Mouse (Mus musculus) Patski (cell line): ENCODE results near the gene Trak1. TPM values are rescaled to one million over a fixed set of nuclear protein-coding genes. Genes with fewer than 3 reads are reported as not detected.

Experiments
- ATAC-seq: fragments of 100-300 bp; one replicate; pipeline ENCODE4 v1.8.0; 2021
- CTCF ChIA-PET: fragments of 350-600 bp; sonication (Branson Sonifier 250); formaldehyde crosslinking; loops from one replicate; lab custom pipeline; 2022; ENCODE audit warnings: inconsistent platforms; lab: Charles Lee
- POLR2A ChIA-PET: fragments of 350-600 bp; sonication (Branson Sonifier 250); formaldehyde crosslinking; loops from one replicate; lab custom pipeline; 2022; ENCODE audit warnings: antibody characterized with exemption, inconsistent platforms; lab: Charles Lee
- DNase-seq: peaks from one replicate; pipeline ENCODE4 v3.0.0-alpha.2; 2011; ENCODE audit warnings: low read depth, low spot score
- H3K27me3 ChIP-seq: fragments of 371-371 bp; one replicate; pipeline ENCODE4 v1.5.1; 2021
- CTCF ChIP-seq: fragments of 100-300 bp; IDR thresholded peaks from one replicate; pipeline ENCODE4 v1.5.1; 2021
- in situ Hi-C: fragments of 300-500 bp; cut with MboI; formaldehyde crosslinking; loops from 3 replicates; pipeline ENCODE4 v1.11.1; 2018; ENCODE audit warnings: low pct_unique_long_range_greater_than_20kb, mixed read lengths
- polyA plus RNA-seq: library from polyadenylated mRNA; unstranded; gene quantifications from one replicate; pipeline ENCODE4 v1.2.3, GENCODE M21; 2021

Gene Trak1
- polyA plus RNA-seq, 1 experiment from 2014 or later = 49.4 TPM

DNA sequence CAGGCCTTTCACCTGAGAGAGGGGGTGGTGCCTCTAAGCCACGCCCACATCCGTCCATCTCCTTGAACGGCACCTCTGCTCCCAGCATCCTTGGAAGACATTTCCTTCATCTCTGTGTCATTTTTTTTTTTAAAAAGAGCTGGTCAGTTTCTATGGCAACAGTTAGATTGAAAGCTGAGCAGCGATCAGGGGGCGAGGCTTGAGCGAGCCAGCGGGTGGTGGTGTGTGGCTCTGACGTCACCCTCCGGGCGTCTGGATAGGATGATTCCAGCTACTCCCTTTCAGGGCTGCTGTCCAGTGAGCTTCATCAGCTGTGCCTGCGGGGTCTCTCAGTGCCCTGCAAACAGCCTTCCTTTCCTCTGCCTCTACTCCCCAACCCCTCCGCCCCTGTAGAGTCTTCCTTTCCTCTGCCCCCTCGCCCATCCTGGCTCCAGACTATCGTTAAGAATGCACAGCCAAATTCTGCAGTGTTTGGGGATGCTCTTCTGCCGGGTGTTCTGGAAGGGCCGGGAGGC lies 105.9 kb downstream of the Trak1 start:
- DNase-seq = no peak

DNA sequence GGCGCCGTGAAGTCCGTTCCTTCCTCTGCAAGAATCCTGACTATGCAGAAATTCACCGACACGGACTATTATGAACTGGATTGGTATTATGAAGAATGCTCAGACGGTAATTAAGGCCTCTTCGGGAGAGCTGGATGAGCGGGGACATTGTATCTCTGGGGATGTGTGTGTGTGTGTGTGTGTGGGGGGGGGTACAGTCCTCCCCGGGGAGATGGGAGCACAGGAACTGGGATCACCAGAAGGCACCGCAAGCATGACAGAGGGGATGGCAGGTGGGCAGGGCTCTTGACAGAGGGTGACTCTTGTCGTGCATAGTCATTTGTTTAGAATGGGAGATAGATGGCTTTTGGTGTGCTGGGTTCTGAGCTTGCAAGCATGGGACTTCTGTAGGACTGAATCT lies 106.4 kb downstream of the Trak1 start:
- TF ChIP-seq CTCF = no peak
- ChIA-PET CTCF (interaction anchor here (1.5 kb wide), 1 partner anchor 12 kb away, joined by 5 read pairs; no protein-coding TSS in a partner anchor), POLR2A (interaction anchor here (1.4 kb wide), 1 partner anchor 12 kb away, joined by 3 read pairs; no protein-coding TSS in a partner anchor)
- ATAC-seq = no peak
- no peak for DNase-seq
- in situ Hi-C loops = no loop called here
- no peaks in the 10 kb centered on the region for H3K27me3 ChIP-seq

More for the DNA sequence above, 105.9 kb downstream of the Trak1 start:
- ATAC-seq = no peak
- no peaks in the 10 kb centered on the region for H3K27me3 ChIP-seq
- in situ Hi-C loops = no loop called here
- ChIA-PET CTCF (interaction anchor here (1.5 kb wide), 1 partner anchor 11 kb away, joined by 5 read pairs; no protein-coding TSS in a partner anchor), POLR2A (interaction anchor here (1.4 kb wide), 1 partner anchor 12 kb away, joined by 3 read pairs; no protein-coding TSS in a partner anchor)
- TF ChIP-seq CTCF = no peak

DNA sequence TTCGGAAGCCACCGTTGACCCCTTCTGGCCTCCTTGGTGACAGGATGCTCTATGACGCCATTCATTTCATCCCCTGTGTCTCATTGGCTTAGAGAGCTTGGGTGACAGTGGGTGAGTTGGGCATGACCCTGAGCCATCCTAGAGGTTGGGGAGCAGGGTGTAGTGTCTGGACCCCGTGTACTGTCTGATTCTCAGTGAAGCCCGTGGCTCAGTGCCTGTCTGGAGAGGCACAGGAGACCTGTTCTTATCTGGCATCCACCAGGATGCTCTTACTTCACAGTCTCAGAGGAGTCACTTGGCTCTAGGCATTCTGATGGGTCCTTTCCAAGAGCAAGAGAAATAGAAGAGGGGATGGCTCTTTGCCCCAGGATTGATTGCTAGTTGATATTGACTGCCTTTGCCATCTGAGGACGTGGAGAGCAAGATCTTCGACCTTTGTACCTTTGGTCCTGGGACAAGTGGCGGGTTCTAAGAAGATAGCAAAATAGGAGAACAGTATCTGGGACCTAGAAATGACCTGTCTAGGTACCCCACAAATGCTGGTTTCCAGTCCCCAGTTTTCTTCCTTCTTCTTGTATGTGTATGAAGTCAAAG lies 107.9 kb downstream of the Trak1 start:
- ChIA-PET POLR2A (no interaction called here), CTCF (interaction anchor here (1.4 kb wide), 1 partner anchor 13 kb away, joined by 5 read pairs; no protein-coding TSS in a partner anchor)
- DNase-seq (no peak), ATAC-seq (no peak)
- no peak for TF ChIP-seq CTCF
- in situ Hi-C loops = no loop called here
- no peaks in the 10 kb centered on the region for H3K27me3 ChIP-seq

DNA sequence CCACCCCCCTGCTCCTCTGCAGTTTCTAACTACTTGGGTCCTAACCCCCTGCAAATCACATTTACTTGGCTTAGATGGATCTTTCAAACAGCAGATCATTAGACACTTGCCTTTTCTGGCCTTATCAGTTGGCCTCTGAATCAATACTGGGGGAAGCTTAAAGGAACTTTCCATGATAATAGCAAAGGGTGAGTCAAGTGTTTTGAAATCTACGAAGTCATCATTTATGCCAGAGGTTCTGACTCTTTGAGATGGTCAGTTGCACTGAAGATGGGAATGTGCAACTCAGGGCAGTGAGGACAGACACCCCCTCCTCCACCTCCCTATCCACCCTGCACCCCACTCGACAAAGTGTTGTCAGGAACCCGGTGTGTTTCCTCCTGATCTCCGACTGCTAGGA lies 108.5 kb downstream of the Trak1 start:
- no peaks in the 10 kb centered on the region for H3K27me3 ChIP-seq
- TF ChIP-seq CTCF = no peak
- no peak for DNase-seq
- ATAC-seq = no peak
- in situ Hi-C loops = no loop called here
- ChIA-PET CTCF (interaction anchor here (1.0 to 1.4 kb wide), 2 partner anchors 13 to 25 kb away, joined by 3 to 5 read pairs; no protein-coding TSS in a partner anchor), POLR2A (interaction anchor here (0.8 kb wide), 1 partner anchor 36 kb away, joined by 3 read pairs; no protein-coding TSS in a partner anchor)

DNA sequence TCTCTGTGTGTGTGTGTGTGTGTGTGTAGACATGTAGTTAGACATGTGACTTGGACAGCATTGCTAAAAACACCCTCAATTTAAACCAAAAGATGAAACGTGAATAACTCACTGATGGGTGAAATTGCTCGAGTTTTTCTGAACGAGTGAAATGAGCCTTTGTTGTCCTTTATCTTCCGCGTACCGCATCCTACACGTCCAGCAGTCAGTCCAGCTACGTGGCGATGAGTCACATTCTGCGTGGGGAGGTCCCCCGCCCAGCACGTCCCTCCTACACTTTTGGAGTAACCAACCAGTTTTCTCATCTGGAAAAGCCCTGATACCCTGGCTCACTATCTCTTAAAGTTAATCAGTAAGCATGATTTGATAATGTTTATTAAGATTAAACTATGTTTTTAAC lies 116.9 kb downstream of the Trak1 start:
- ChIA-PET CTCF (no interaction called here), POLR2A (no interaction called here)
- no peak for DNase-seq
- in situ Hi-C loops = no loop called here
- ATAC-seq = no peak
- TF ChIP-seq CTCF = no peak
- no peaks in the 10 kb centered on the region for H3K27me3 ChIP-seq

DNA sequence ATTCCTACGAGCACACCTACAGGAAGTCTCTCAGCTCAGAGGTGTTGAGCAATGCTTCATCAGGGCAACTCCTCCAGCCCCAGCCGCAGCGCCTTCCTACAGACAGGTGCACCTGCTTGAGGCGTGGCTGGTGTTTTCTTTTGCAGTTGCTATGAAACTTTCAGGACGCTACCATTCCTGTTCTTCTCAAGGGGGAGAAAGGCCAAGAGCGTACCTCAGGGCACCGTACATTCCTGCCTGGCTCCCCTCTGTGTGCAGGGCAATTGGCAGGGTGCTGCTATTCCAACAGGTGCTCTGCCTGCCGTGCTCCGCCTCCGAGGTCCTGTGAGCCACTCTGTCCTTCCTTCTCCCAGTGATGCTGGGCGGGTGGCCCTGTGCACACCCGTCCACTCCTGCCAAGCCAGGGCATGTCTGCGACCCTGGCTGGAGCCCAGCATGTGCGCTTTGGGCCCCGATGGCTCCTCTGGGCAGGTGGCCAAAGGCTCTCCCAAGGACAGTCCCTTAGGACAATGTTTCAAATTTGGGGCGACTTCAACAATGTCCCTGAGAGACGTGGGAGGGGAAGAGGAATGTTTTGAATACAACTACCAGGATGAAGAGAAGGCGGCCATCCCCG lies 118.4 kb downstream of the Trak1 start:
- ChIA-PET CTCF (interaction anchor here (0.9 kb wide), 1 partner anchor 23 kb away, joined by 3 read pairs; no protein-coding TSS in a partner anchor), POLR2A (interaction anchor here (1.1 kb wide), 1 partner anchor 12 kb away, joined by 3 read pairs; no protein-coding TSS in a partner anchor)
- H3K27me3 ChIP-seq = no peaks in the 10 kb centered on the region
- in situ Hi-C loops = no loop called here
- DNase-seq = no peak
- TF ChIP-seq CTCF = no peak
- ATAC-seq = no peak

DNA sequence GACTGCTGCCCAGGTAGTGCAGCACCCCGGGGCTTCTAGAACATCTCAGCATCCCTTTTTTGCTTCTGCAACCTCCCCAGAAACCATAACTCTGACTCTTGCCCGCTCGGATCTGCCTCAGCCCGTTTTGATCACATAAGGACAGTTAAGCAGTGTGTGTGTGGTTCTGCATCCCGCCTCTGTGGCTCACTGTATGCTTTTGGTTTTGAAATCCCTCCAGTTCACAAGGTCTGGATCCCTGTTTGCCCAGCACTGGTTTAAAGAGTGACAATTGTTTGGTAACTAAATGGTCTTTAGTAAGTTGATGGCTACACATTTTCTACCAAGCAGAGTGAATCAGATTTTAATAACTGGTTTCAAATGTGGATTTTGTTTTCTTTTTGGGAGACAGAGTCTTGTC lies 119.2 kb downstream of the Trak1 start:
- DNase-seq = no peak
- no peak for TF ChIP-seq CTCF
- no peaks in the 10 kb centered on the region for H3K27me3 ChIP-seq
- POLR2A ChIA-PET = no interaction called here
- in situ Hi-C loops = no loop called here
- CTCF ChIA-PET = interaction anchor here (0.9 kb wide), 1 partner anchor 24 kb away, joined by 3 read pairs; no protein-coding TSS in a partner anchor
- no peak for ATAC-seq

DNA sequence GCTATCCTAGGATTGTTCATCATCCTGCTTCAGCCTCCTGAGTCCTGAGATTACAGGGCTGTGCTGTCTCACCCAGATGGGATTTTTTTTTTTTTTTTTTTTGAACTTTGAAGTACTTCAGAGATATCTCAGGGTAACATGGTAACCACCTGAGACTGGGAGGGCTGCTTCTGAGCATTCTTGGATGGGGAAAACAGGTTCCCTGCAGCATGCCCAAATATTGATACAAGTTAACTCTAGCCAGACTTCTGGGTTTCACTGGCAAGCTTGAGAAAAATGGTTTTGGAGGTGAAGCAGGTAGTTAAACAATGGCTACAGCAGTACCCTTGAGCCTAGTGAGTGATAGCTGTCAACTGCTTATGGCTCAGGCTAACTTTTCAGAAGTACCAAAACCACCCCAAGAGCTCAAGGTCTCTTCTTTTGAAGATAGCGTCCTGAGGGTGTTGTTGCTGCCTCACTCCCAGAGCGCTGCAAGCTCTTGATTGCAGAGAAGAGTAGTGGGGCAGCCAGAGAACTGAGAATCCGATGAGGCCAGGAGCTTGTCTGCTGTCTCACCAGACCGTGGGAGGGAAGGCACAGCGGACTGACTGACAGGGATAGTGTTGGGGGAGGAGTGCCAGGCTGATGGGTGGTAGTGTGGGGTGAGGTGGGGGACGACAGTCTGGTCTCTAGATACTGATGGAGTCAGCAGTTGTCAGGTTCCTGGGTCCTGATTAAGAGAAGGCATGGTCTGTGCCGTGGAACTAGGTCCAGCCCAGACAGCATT lies 119.8 kb downstream of the Trak1 start:
- TF ChIP-seq CTCF = no peak
- POLR2A ChIA-PET = no interaction called here
- CTCF ChIA-PET = no interaction called here
- no peak for ATAC-seq
- DNase-seq = no peak
- no peaks in the 10 kb centered on the region for H3K27me3 ChIP-seq
- in situ Hi-C loops = no loop called here

DNA sequence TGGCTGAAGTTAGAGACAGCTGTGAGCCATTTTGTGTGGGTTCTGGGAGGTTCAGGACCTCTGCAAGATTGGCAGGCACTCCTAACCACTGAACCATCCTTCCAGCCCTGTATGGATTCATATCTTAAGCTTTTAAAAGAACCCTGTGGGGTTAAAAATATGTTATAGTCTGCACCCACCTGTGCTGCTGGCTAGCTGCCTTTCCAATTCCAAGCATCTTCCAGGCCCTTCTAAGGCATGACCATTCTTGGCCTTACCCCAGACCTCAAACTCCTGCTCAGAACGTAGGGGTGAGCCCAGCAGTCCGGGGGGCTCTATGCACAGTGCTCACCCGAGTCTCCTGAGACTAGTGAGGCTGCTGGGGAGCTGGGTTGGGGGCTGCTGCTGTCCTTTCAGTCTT lies 121.7 kb downstream of the Trak1 start:
- CTCF ChIA-PET = no interaction called here
- POLR2A ChIA-PET = no interaction called here
- in situ Hi-C loops = no loop called here
- no peak for DNase-seq
- no peaks in the 10 kb centered on the region for H3K27me3 ChIP-seq
- ATAC-seq = no peak
- TF ChIP-seq CTCF = no peak

DNA sequence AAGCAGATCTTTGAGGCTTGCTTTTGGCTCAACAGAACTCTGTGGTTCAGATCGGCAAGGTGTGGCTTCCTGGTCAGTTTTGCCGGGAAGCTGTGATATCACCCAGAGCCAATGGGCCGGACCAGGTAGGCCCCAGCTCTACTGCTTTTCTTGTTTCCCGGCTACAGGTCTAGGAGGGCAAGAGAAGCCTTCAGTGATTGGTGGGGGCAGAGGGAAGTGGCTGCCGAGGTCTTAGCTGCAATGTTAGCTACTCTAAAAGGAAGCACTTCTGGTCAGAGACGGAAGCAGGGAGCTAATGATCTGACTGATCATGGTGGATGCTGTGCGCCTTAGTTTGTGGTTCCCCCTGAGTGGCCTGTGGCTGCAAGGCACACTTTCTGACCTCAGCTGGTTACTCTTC lies 122.3 kb downstream of the Trak1 start:
- POLR2A ChIA-PET = no interaction called here
- no peaks in the 10 kb centered on the region for H3K27me3 ChIP-seq
- in situ Hi-C loops = no loop called here
- TF ChIP-seq CTCF = no peak
- DNase-seq = no peak
- no peak for ATAC-seq
- CTCF ChIA-PET = no interaction called here
